Mouse (Mus musculus) heart, postnatal 0 days (tissue): Measurements from ENCODE around the gene Dram1. TPM values are rescaled to one million over a fixed set of nuclear protein-coding genes. Genes with fewer than 3 reads are reported as not detected.

ENCODE experiments used
- ATAC-seq: fragments of 200-750 bp; cut with Nextera tagmentation; 2 replicates; pipeline ENCODE4 v1.8.0; 2017; ENCODE audit warnings: low read depth, moderate number of reproducible peaks, moderate library complexity; ENCODE audit not compliant: insufficient read depth
- DNase-seq: peaks from one replicate; pipeline ENCODE4 v3.0.0-alpha.2; 2016; ENCODE audit warnings: low spot score
- H3K27ac ChIP-seq: fragments of 300-500 bp; sonication (generic); 2 replicates; pipeline ENCODE4 v1.5.1; 2014; ENCODE audit warnings: low read depth, mild to moderate bottlenecking
- H3K27me3 ChIP-seq: fragments of 300-500 bp; sonication (generic); 2 replicates; pipeline ENCODE4 v1.6.1; 2014; ENCODE audit warnings: low read length, mixed read lengths; ENCODE audit not compliant: control insufficient read depth, insufficient read depth
- H3K36me3 ChIP-seq: fragments of 300-500 bp; sonication (generic); replicated peaks from 2 replicates; pipeline ENCODE4 v1.6.1; 2014; ENCODE audit warnings: low read length, mixed read lengths; ENCODE audit not compliant: control insufficient read depth, insufficient read depth
- H3K4me1 ChIP-seq: fragments of 300-500 bp; sonication (generic); 2 replicates; pipeline ENCODE4 v1.6.1; 2014; ENCODE audit warnings: antibody characterized with exemption; ENCODE audit not compliant: control insufficient read depth, insufficient read depth
- H3K4me2 ChIP-seq: fragments of 300-500 bp; sonication (generic); 2 replicates; pipeline ENCODE4 v1.6.1; 2014; ENCODE audit warnings: low read depth, mild to moderate bottlenecking, low read length, moderate library complexity
- H3K4me3 ChIP-seq: fragments of 300-500 bp; sonication (generic); 2 replicates; pipeline ENCODE4 v1.5.1; 2014; ENCODE audit warnings: low read depth, low read length
- H3K9ac ChIP-seq: fragments of 300-500 bp; sonication (generic); replicated peaks from 2 replicates; pipeline ENCODE4 v1.6.1; 2014; ENCODE audit warnings: low read depth, low read length, mixed read lengths
- H3K9me3 ChIP-seq: fragments of 300-500 bp; sonication (generic); replicated peaks from 2 replicates; pipeline ENCODE4 v1.6.1; 2016; ENCODE audit warnings: low read length; ENCODE audit not compliant: control insufficient read depth
- CTCF ChIP-seq: IDR thresholded peaks from 2 replicates; pipeline ENCODE4 v1.5.1; 2016; ENCODE audit warnings: antibody characterized with exemption, control low read depth, low read depth
- EP300 ChIP-seq: IDR thresholded peaks from 2 replicates; pipeline ENCODE4 v1.6.1; 2016; ENCODE audit warnings: antibody characterized with exemption, low read depth
- WGBS: fragments of 180-500 bp; shearing (Covaris S2); extraction: QIAGEN DNeasy Blood & Tissue Kit; methylation state at CpG from one replicate; pipeline ENCODE4 v1.1.7; 2014; 5-methylcytosine and 5-hydroxymethylcytosine counted together
- polyA plus RNA-seq: library from polyadenylated mRNA; unstranded; fragments of >200 nt; fragmentation: Nextera tagmentation; extraction: Ambion mirVana; gene quantifications from 2 replicates; pipeline ENCODE4 v1.2.1, GENCODE M21; 2015
- total RNA-seq: library from RNA; depleted of rRNA; stranded (reverse); fragments of >200 nt; gene quantifications from 2 replicates; pipeline ENCODE4 v1.2.3, GENCODE M21; 2014; ENCODE audit warnings: low replicate concordance

Dram1 gene
- total and polyA plus RNA-seq, 2 experiments from 2014 or later, result 1.5 to 1.8 TPM

DNA sequence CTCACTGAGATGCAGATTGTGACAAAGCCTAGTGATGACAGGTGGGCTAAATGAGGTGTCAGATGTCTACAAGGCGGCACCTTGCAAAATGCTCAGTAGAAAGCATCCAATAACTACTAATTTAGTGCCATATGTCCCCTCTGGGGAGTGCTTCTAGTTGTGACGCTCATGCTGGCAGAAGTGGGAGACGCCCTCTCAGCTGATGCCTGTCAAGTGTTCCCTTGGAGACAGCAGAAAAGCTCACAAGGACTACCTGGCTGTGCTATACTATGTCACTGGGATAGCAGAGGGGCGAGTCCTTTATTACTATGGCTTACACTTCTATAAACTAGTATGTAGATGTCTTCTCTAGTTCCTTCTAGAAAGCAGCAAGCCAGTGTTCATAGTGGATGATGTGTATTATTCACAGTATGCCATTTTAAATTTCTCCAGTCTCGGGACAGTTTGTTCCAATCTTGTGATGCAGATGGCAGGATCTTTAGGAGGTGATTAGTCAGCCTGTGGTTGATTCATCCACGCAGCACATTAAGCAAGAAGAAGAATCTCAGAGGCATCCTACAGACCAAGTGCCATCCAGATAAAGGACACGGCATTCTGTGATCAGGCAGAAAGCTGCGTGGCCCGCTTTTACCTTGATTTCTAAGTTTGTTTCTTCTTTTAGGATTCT lies 13.4 kb upstream of the Dram1 start:
- no peak for ATAC-seq

DNA sequence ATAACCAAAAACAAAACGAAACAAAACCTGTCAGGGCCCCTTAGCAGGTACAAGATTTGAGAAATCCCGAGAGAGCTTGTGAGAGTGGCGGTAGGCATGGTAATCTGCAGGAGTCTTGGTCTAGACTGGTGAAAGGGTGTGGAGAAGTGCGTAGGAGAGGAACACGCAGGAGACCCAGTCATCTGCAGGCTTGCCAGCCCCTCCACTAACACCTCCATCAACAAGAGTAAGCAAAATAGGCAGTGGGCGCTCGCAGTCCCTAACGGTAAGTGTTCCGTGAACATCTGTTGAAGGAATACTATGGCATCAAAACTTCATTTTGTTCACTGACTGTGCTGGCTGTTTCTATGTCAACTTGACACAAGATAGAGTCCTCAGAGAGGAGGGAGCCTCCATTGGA lies 12.6 kb upstream of the Dram1 start:
- H3K9me3 ChIP-seq, result no peaks in the 10 kb centered on the region
- no peak overlapping the region for H3K9ac ChIP-seq
- no peak for TF ChIP-seq CTCF
- no peak for TF ChIP-seq EP300
- no peak overlapping the region for H3K27ac ChIP-seq
- no peak for DNase-seq
- no peaks in the 10 kb centered on the region for H3K27me3 ChIP-seq
- H3K4me3 ChIP-seq, result no peak overlapping the region
- no peaks in the 10 kb centered on the region for H3K36me3 ChIP-seq
- ATAC-seq, result no peak
- WGBS, result 90% methylated on average over 9 of the region's 9 CpGs
- H3K4me1 ChIP-seq, result peaks cover 22% of the 10 kb centered on the region
- H3K4me2 ChIP-seq, result no peak overlapping the region

More for the DNA sequence above, 13.4 kb upstream of the Dram1 start:
- Histone ChIP-seq H3K27me3 (no peaks in the 10 kb centered on the region), H3K9me3 (no peaks in the 10 kb centered on the region), H3K4me1 (peaks cover 21% of the 10 kb centered on the region), H3K4me2 (no peak overlapping the region), H3K4me3 (no peak overlapping the region), H3K27ac (no peak overlapping the region), H3K36me3 (no peaks in the 10 kb centered on the region), H3K9ac (no peak overlapping the region)
- DNase-seq, result no peak
- TF ChIP-seq CTCF (no peak), EP300 (no peak)
- 85% methylated on average over 9 of the region's 9 CpGs for WGBS

DNA sequence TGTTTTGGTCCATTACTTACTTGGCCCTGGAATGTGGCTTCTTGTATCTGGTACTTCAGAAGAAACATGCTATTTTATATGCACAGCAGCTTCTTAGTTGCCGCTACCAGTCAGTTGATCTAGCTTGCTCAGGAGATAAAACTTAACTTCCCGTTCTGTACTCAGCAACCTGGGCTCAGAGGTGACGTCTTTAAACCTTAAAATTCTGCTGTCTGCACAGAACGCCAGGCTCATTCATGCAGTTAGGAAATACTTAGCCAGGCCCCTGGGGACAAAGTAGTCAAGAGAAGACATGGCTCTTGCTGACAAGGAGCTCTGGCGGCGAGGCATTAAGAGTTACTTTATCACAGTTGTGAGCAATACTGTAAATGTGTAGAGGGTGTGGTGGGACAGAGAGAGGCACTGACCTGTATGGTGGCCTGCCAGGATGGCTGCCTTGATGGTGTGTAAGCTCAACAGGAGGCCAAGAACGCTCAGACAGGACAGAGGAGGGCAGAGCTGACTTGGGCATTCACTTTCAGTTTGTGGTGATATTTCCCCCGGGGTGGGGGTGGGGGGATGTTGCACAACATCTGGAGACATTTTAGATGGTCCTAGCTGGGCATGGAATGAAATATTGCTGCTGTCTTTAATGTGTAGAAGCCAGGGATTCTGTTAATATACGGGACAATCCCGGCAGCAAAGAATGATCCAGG lies 11.4 kb upstream of the Dram1 start:
- Histone ChIP-seq H3K4me3 (no peak overlapping the region; the same call in 1 of the 2 replicates), H3K9ac (peak overlapping the region; percentile 38; the same call in 1 of the 2 replicates), H3K36me3 (no peaks in the 10 kb centered on the region), H3K4me1 (peaks cover 32% of the 10 kb centered on the region), H3K4me2 (peak overlapping the region; percentile 14; the same call in 1 of the 2 replicates), H3K27me3 (no peaks in the 10 kb centered on the region), H3K27ac (peak overlapping the region; percentile 34; the same call in 1 of the 2 replicates), H3K9me3 (no peaks in the 10 kb centered on the region)
- ATAC-seq (no peak; the same call in 1 of the 2 replicates), DNase-seq (no peak)
- 43% methylated on average over 10 of the region's 10 CpGs for WGBS
- TF ChIP-seq CTCF (no peak), EP300 (no peak)

DNA sequence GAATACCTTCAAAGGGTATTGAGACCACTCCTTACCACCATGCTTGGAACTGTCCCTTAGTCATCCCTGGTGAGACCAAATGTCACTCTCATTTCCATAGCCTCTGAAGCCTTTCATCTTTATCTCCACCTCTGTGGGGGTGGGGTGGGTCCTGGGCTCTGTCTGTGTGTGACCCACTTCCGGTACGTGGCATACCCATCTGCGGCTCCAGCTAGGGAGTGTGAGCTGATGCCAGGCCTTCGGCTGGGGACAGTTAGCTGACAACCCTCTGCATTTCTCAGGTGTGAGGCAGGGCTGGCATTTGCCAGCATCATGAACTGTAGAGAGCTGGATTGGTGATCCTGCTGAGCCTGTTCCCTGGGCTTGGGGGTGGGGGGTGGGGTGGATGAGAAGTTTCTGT lies 10.7 kb upstream of the Dram1 start:
- Histone ChIP-seq H3K4me1 (peaks cover 32% of the 10 kb centered on the region), H3K36me3 (no peaks in the 10 kb centered on the region), H3K27ac (peak overlapping the region; percentile 34; the same call in 1 of the 2 replicates), H3K4me3 (no peak overlapping the region), H3K9me3 (no peaks in the 10 kb centered on the region), H3K27me3 (no peaks in the 10 kb centered on the region), H3K9ac (no peak overlapping the region), H3K4me2 (peak overlapping the region; percentile 14; the same call in 1 of the 2 replicates)
- ATAC-seq (peak; percentile 66), DNase-seq (no peak)
- 18% methylated on average over 4 of the region's 4 CpGs for WGBS
- TF ChIP-seq CTCF, result no peak

DNA sequence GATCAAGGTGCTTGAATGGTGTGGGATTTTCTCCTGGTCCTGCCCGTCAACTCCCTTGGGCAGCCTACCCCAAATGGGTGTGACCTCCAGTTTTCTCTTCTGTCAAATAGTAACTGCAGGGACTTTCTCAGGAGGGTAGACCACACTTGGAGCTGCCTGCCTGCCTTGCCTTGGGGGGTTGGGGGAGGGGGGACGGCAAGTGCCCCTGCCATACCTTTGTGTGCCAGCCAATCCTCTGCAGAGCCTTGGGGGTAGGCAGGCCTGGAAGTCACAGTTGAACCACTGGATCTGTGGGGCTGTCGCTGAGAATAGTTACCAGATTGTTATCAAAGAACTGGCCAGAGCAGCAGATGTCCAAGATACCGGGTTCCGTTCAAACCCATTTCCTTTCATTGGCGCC lies 7.4 kb upstream of the Dram1 start:
- Histone ChIP-seq H3K36me3 (no peaks in the 10 kb centered on the region), H3K9me3 (no peaks in the 10 kb centered on the region), H3K27me3 (no peaks in the 10 kb centered on the region), H3K4me3 (no peak overlapping the region), H3K4me1 (peaks cover 54% of the 10 kb centered on the region), H3K9ac (no peak overlapping the region), H3K4me2 (no peak overlapping the region), H3K27ac (no peak overlapping the region)
- DNase-seq (no peak), ATAC-seq (no peak)
- no peak for TF ChIP-seq CTCF
- no peak for TF ChIP-seq EP300
- WGBS, result 74% methylated on average over 6 of the region's 6 CpGs
